Mouse (Mus musculus) heart, postnatal 0 days (tissue): ENCODE data around the gene Col9a3.

Experiments
- CTCF ChIP-seq: IDR thresholded peaks from 2 replicates; pipeline ENCODE4 v1.5.1; 2016; ENCODE audit warnings: antibody characterized with exemption, control low read depth, low read depth
- EP300 ChIP-seq: IDR thresholded peaks from 2 replicates; pipeline ENCODE4 v1.6.1; 2016; ENCODE audit warnings: antibody characterized with exemption, low read depth

- TF ChIP-seq CTCF (peak; percentile 90), EP300 (no peak)
These were observed 18.9 kb upstream of the Col9a3 start for GRCm38 (mm10) chr2:180578686-180579085.
